Mouse (Mus musculus) stomach, embryonic 15.5 days (tissue): ENCODE data around the gene Acot7. TPM values are rescaled to one million over a fixed set of nuclear protein-coding genes. Genes with fewer than 3 reads are reported as not detected.
A peak's percentile ranks its signal among the peaks of the same experiment; 100 is the strongest.

ENCODE experiments used
- ATAC-seq: fragments of 200-750 bp; cut with Nextera tagmentation; 2 replicates; pipeline ENCODE4 v1.8.0; 2017; ENCODE audit warnings: low read depth, moderate number of reproducible peaks, moderate TSS enrichment; ENCODE audit not compliant: insufficient read depth, low FRiP score
- H3K27ac ChIP-seq: fragments of 300-500 bp; sonication (generic); 2 replicates; pipeline ENCODE4 v1.5.1; 2015; ENCODE audit warnings: mild to moderate bottlenecking, inconsistent platforms
- H3K27me3 ChIP-seq: fragments of 300-500 bp; sonication (generic); replicated peaks from 2 replicates; pipeline ENCODE4 v1.6.1; 2015; ENCODE audit warnings: inconsistent platforms
- H3K36me3 ChIP-seq: fragments of 300-500 bp; sonication (generic); 2 replicates; pipeline ENCODE4 v1.6.1; 2015; ENCODE audit warnings: inconsistent platforms
- H3K4me1 ChIP-seq: fragments of 300-500 bp; sonication (generic); 2 replicates; pipeline ENCODE4 v1.6.1; 2015; ENCODE audit warnings: inconsistent platforms
- H3K4me2 ChIP-seq: fragments of 300-500 bp; sonication (generic); 2 replicates; pipeline ENCODE4 v1.6.1; 2015; ENCODE audit warnings: mild to moderate bottlenecking, inconsistent platforms
- H3K4me3 ChIP-seq: fragments of 300-500 bp; sonication (generic); replicated peaks from 2 replicates; pipeline ENCODE4 v1.5.1; 2015; ENCODE audit warnings: inconsistent platforms
- H3K9ac ChIP-seq: fragments of 300-500 bp; sonication (generic); 2 replicates; pipeline ENCODE4 v1.6.1; 2015; ENCODE audit warnings: inconsistent platforms
- H3K9me3 ChIP-seq: fragments of 300-500 bp; sonication (generic); 2 replicates; pipeline ENCODE4 v1.6.1; 2016; ENCODE audit warnings: inconsistent platforms
- WGBS: fragments of 180-500 bp; shearing (Covaris S2); methylation state at CpG from one replicate; pipeline ENCODE4 v1.1.7; 2015; 5-methylcytosine and 5-hydroxymethylcytosine counted together
- polyA plus RNA-seq: library from polyadenylated mRNA; unstranded; fragments of >200 nt; fragmentation: Nextera tagmentation; extraction: Ambion mirVana; gene quantifications from 2 replicates; pipeline ENCODE4 v1.2.1, GENCODE M21; 2015

Gene Acot7
- polyA plus RNA-seq, 1 experiment from 2014 or later, result 60.0 TPM

DNA sequence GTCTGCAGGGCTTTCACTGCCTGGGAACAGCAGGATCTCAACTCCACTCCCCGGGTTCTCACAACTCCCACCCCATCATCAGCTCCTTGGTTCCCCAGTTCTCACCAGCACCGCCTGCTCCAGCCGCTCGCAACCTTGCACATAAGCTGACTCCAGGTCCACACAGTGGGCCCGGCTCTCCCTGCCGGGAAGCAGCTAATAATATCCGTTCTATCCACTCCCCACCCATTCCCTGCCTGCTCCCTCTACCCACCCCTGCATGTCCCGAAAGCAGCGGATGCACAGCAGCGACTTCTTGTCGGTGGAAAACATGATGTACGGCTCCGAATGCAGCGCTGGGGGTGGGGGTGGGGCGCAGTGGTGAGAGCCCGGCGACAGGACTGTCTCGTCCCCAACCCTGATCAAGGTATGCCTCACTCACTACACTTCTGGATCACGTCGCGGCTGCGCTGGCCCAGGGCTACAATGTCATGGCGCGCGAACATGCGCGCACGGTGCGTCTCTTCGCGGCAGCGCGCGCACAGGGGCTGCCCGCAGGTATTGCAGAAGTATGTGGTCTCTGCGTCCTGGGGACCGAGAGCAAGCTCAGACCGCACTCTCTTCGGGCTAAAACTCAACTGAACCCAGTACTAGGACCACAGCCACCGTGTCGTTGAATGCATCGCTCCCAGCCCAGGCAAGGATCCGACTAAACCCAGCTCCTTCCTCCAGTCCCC is 137.7 kb downstream of the Acot7 start:
- H3K4me1 ChIP-seq, result peaks cover 35% of the 10 kb centered on the region
- H3K36me3 ChIP-seq, result no peaks in the 10 kb centered on the region
- H3K4me2 ChIP-seq, result peak overlapping the region; percentile 48
- no peak overlapping the region for H3K9ac ChIP-seq
- H3K27me3 ChIP-seq, result peaks cover 67% of the 10 kb centered on the region
- no peak overlapping the region for H3K27ac ChIP-seq
- WGBS, result 2% methylated on average over 43 of the region's 43 CpGs
- H3K9me3 ChIP-seq, result no peaks in the 10 kb centered on the region
- no peak for ATAC-seq
- peak overlapping the region; percentile 21 for H3K4me3 ChIP-seq

GRCm38 (mm10) chr4:152317631-152318033 is 139.7 kb downstream of the Acot7 start:
- peaks cover 52% of the 10 kb centered on the region for H3K27me3 ChIP-seq
- no peak for ATAC-seq
- H3K4me2 ChIP-seq, result no peak overlapping the region
- no peaks in the 10 kb centered on the region for H3K9me3 ChIP-seq
- no peak overlapping the region for H3K9ac ChIP-seq
- 82% methylated on average over 6 of the region's 6 CpGs for WGBS
- H3K36me3 ChIP-seq, result no peaks in the 10 kb centered on the region
- no peak overlapping the region for H3K4me3 ChIP-seq
- H3K4me1 ChIP-seq, result peaks cover 27% of the 10 kb centered on the region
- no peak overlapping the region for H3K27ac ChIP-seq

DNA sequence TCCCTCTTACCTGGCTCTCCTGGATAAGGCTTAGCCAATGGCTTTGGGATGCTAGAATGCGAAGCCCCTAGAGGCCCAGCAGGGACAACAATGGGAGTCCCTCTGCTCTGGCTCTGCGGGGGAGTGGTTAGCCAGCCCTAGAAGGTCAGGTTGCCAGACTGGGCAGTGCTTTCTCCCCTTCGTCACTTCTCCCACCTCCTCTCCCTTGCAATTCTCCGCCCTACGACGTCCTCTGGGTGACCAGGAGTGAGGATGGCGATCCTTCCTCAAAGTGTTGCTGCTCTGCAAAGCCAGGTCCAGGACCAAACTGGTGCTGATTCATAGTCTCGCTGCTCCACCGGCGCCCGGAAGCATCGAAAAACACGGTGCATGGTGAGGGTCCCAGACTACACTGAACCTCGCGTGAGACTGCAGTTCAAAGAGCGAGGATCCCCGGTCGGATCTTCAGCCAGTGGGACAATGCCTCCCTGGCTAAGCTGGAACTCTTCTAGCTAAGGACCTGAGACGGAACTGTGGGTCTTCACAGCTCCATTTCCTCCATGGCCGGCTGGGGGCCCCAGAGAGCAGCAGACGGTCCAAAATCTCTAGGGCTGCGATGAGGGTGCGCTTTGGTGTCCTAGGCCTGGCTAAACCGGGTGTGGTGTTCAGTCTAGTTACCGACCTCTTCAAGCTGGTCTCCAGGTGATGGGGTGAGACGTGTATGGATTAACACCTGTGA is 140.7 kb downstream of the Acot7 start, which contains the start of gene Rnf207:
Gene Rnf207 (minus strand): TSS at position 477 of the 718 bp plus-strand sequence.
- H3K4me2 ChIP-seq, result peak within 1 kb of the TSS; percentile 45
- H3K9me3 ChIP-seq, result no peaks in the 10 kb centered on the region
- H3K27ac ChIP-seq, result no peak within 1 kb of the TSS
- H3K36me3 ChIP-seq, result no peaks in the 10 kb centered on the region
- peaks cover 17% of the 10 kb centered on the region for H3K4me1 ChIP-seq
- 6% methylated on average over 26 of the region's 26 CpGs for WGBS
- H3K4me3 ChIP-seq, result peak within 1 kb of the TSS; percentile 9; the same call in 1 of the 2 replicates
- peaks cover 41% of the 10 kb centered on the region for H3K27me3 ChIP-seq
- ATAC-seq, result no peak
- H3K9ac ChIP-seq, result no peak within 1 kb of the TSS

Other genes starting within 250 kb of the Acot7 start
- 55.2 and 67.3 TPM in 2 replicates for gene Dnajc11, start 244.4 kb upstream of the Acot7 start, polyA plus RNA-seq
- 39.4 and 39.7 TPM in 2 replicates for gene Thap3, start 189.1 kb upstream of the Acot7 start, polyA plus RNA-seq
- gene Phf13, start 181.9 kb upstream of the Acot7 start, polyA plus RNA-seq, result 22.1 and 23.4 TPM in 2 replicates
- 13.5 and 14.0 TPM in 2 replicates for gene Klhl21, start 169.3 kb upstream of the Acot7 start, polyA plus RNA-seq
- gene Zbtb48, start 150.5 kb upstream of the Acot7 start, polyA plus RNA-seq, result 16.8 and 17.6 TPM in 2 replicates
- gene Tas1r1, start 139.6 kb upstream of the Acot7 start, polyA plus RNA-seq, result 0.28 and 0.31 TPM in 2 replicates
- gene Nol9, start 138.8 kb upstream of the Acot7 start, polyA plus RNA-seq, result 30.8 and 32.9 TPM in 2 replicates
- 11.9 and 13.2 TPM in 2 replicates for gene Plekhg5, start 105.6 kb upstream of the Acot7 start, polyA plus RNA-seq
- gene Tnfrsf25, start 62.2 kb upstream of the Acot7 start, polyA plus RNA-seq, result 0.84 and 1.4 TPM in 2 replicates
- 15.9 and 19.2 TPM in 2 replicates for gene Espn, start 25.8 kb upstream of the Acot7 start, polyA plus RNA-seq
- 0.43 and 0.44 TPM in 2 replicates for gene Hes2, start 19.3 kb upstream of the Acot7 start, polyA plus RNA-seq
- gene Gpr153, start 96.1 kb downstream of the Acot7 start, polyA plus RNA-seq, result 12.9 and 13.5 TPM in 2 replicates
- 0.09 TPM in 1 of 2 replicates, not detected in the other for gene Hes3, start 113.5 kb downstream of the Acot7 start, polyA plus RNA-seq
- gene Icmt, start 119.1 kb downstream of the Acot7 start, polyA plus RNA-seq, result 19.1 and 21.4 TPM in 2 replicates
- gene Rnf207, start 140.9 kb downstream of the Acot7 start, polyA plus RNA-seq, result 1.0 TPM in 2 replicates
- gene Rpl22, start 147.6 kb downstream of the Acot7 start, polyA plus RNA-seq, result 372 and 377 TPM in 2 replicates
- 1.4 and 1.5 TPM in 2 replicates for gene Chd5, start 160.5 kb downstream of the Acot7 start, polyA plus RNA-seq